7 mouse cellular contexts compared by ENCODE assay signal in the genomic region with DNA sequence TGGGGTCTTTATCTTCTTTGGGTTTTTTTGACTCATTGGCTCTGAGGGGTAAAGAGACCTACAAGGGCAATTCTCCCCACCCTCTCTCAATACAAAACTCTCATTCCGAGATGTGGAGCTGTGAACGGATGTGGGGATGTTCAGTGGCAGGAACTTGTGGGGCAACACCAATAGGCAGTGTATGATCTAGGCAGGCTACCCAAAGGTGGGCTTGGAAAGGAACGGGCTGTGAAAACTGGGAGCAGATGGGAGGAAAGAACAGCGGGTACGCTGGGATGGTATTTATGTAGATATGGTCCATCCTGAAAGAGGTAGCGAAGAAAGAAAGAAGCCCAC. TPM values are rescaled to one million over a fixed set of nuclear protein-coding genes. Genes with fewer than 3 reads are reported as not detected.
DNase-seq lines count a peak whose midpoint lies in the region; ATAC-seq and TF ChIP-seq lines count a peak whose summit lies in the region.

No protein-coding gene starts in this region.

- intact Hi-C loops in left cerebral cortex, postnatal 4 days (cut with DNase I) = no loop called here

- H3K9me3 ChIP-seq in lung, postnatal 0 days (ENCODE audit: low read length) = no peaks in the 10 kb centered on the region
- H3K9me3 ChIP-seq in forebrain, embryonic 16.5 days (ENCODE audit: control insufficient read depth, low read length) = no peaks in the 10 kb centered on the region
- H3K9me3 ChIP-seq in liver, embryonic 13.5 days (replicated peaks) = no peaks in the 10 kb centered on the region

- WGBS in lung, postnatal 0 days = 7% methylated on average over 6 of the region's 6 CpGs
- WGBS in forebrain, embryonic 16.5 days = 8% methylated on average over 6 of the region's 6 CpGs
- 12% methylated on average over 6 of the region's 6 CpGs for WGBS in liver, embryonic 13.5 days (ENCODE audit: insufficient replicate concordance)

- H3K4me1 ChIP-seq in lung, postnatal 0 days (ENCODE audit: insufficient read depth, low read depth, low read length) = peaks cover 11% of the 10 kb centered on the region; the same call in 1 of the 2 replicates
- H3K4me1 ChIP-seq in forebrain, embryonic 16.5 days (replicated peaks; ENCODE audit: control insufficient read depth, insufficient read depth, low read length) = peaks cover 20% of the 10 kb centered on the region
- peaks cover 12% of the 10 kb centered on the region for H3K4me1 ChIP-seq in liver, embryonic 13.5 days (replicated peaks)

- H3K27ac ChIP-seq in lung, postnatal 0 days (ENCODE audit: low read length) = no peak overlapping the region
- peak overlapping the region; percentile 67 for H3K27ac ChIP-seq in forebrain, embryonic 16.5 days (ENCODE audit: low read length)
- no peak overlapping the region for H3K27ac ChIP-seq in liver, embryonic 13.5 days

- peak overlapping the region; percentile 51; the same call in 1 of the 2 replicates for H3K4me3 ChIP-seq in lung, postnatal 0 days (ENCODE audit: low read depth, low read length)
- peak overlapping the region; percentile 77 for H3K4me3 ChIP-seq in forebrain, embryonic 16.5 days (replicated peaks; ENCODE audit: low read length)
- H3K4me3 ChIP-seq in liver, embryonic 13.5 days (replicated peaks) = peak overlapping the region; percentile 54

- no peak for DNase-seq in lung, postnatal 0 days (ENCODE audit: low spot score)
- DNase-seq in lung, postnatal 14 days = no peak
- DNase-seq in liver, embryonic 13.5 days = no peak
- DNase-seq in spleen, postnatal 14 days (ENCODE audit: low spot score in 2 of 2) = no peak
- DNase-seq in c-Kit-positive CD71-positive TER-119-positive erythroid progenitor cells, embryonic 14.5 days (ENCODE audit: low spot score) = no peak
- DNase-seq in left cerebral cortex, postnatal 4 days = no peak

- ATAC-seq in lung, postnatal 0 days = no peak
- ATAC-seq in forebrain, embryonic 16.5 days = no peak
- no peak for ATAC-seq in liver, embryonic 13.5 days (ENCODE audit: low read depth)

- no peak for TF ChIP-seq CTCF in lung, postnatal 0 days (IDR thresholded peaks at IDR 0.05)

- H3K4me2 ChIP-seq in lung, postnatal 0 days (replicated peaks; ENCODE audit: low read depth, low read length) = peak overlapping the region; percentile 99
- peak overlapping the region; percentile 98 for H3K4me2 ChIP-seq in forebrain, embryonic 16.5 days (ENCODE audit: low read length)
- H3K4me2 ChIP-seq in liver, embryonic 13.5 days = peak overlapping the region; percentile 73

- no peak for TF ChIP-seq EP300 in lung, postnatal 0 days (IDR thresholded peaks at IDR 0.05)

- H3K36me3 ChIP-seq in lung, postnatal 0 days (ENCODE audit: insufficient read depth, low read length) = no peaks in the 10 kb centered on the region
- no peaks in the 10 kb centered on the region for H3K36me3 ChIP-seq in forebrain, embryonic 16.5 days (ENCODE audit: control insufficient read depth, insufficient read depth)
- no peaks in the 10 kb centered on the region for H3K36me3 ChIP-seq in liver, embryonic 13.5 days

- H3K27me3 ChIP-seq in lung, postnatal 0 days (replicated peaks; ENCODE audit: insufficient read depth, low read length) = peaks cover 31% of the 10 kb centered on the region
- H3K27me3 ChIP-seq in forebrain, embryonic 16.5 days (replicated peaks; ENCODE audit: control insufficient read depth, insufficient read depth, low read length) = peaks cover 30% of the 10 kb centered on the region
- H3K27me3 ChIP-seq in liver, embryonic 13.5 days = peaks cover 83% of the 10 kb centered on the region

- no peak overlapping the region for H3K9ac ChIP-seq in lung, postnatal 0 days (replicated peaks; ENCODE audit: low read depth)
- H3K9ac ChIP-seq in forebrain, embryonic 16.5 days (replicated peaks; ENCODE audit: low read depth, low read length) = peak overlapping the region; percentile 76
- no peak overlapping the region for H3K9ac ChIP-seq in liver, embryonic 13.5 days

RNA-seq across cellular contexts. Expression of gene Dlk2, which starts 0.2 kb away (rescaled TPM):
- 1.3 TPM in 2 replicates for polyA plus RNA-seq in lung, postnatal 0 days (2015; fragmentation: Nextera tagmentation; extraction: Ambion mirVana)
- polyA plus RNA-seq in forebrain, embryonic 16.5 days (2015; fragmentation: Nextera tagmentation; extraction: Ambion mirVana) = 8.6 and 13.0 TPM in 2 replicates
- 0.09 TPM in 1 of 2 replicates, not detected in the other for polyA plus RNA-seq in liver, embryonic 13.5 days (2015; fragmentation: Nextera tagmentation; extraction: Ambion mirVana)
- 10 to 100 TPM; 54.6 to 63.8 TPM for total RNA-seq in left cerebral cortex, postnatal 4 days (2021)

RNA-seq across cellular contexts. Expression of gene Tjap1, which starts 14.2 kb away (rescaled TPM):
- 21.0 and 22.8 TPM in 2 replicates for polyA plus RNA-seq in lung, postnatal 0 days (2015; fragmentation: Nextera tagmentation; extraction: Ambion mirVana)
- polyA plus RNA-seq in forebrain, embryonic 16.5 days (2015; fragmentation: Nextera tagmentation; extraction: Ambion mirVana) = 31.4 and 35.5 TPM in 2 replicates
- 11.2 and 12.1 TPM in 2 replicates for polyA plus RNA-seq in liver, embryonic 13.5 days (2015; fragmentation: Nextera tagmentation; extraction: Ambion mirVana)
- 10 to 100 TPM; 35.5 to 44.3 TPM for total RNA-seq in left cerebral cortex, postnatal 4 days (2021)

RNA-seq across cellular contexts. Expression of gene Abcc10, which starts 31.2 kb away (rescaled TPM):
- 3.4 and 3.8 TPM in 2 replicates for polyA plus RNA-seq in lung, postnatal 0 days (2015; fragmentation: Nextera tagmentation; extraction: Ambion mirVana)
- 7.2 and 8.1 TPM in 2 replicates for polyA plus RNA-seq in forebrain, embryonic 16.5 days (2015; fragmentation: Nextera tagmentation; extraction: Ambion mirVana)
- 1.6 and 1.7 TPM in 2 replicates for polyA plus RNA-seq in liver, embryonic 13.5 days (2015; fragmentation: Nextera tagmentation; extraction: Ambion mirVana)
- total RNA-seq in left cerebral cortex, postnatal 4 days (2021) = 1 to 10 TPM; 9.7 to 9.9 TPM

RNA-seq across cellular contexts. Expression of gene Lrrc73, which starts 43.7 kb away (rescaled TPM):
- 3.7 and 5.2 TPM in 2 replicates for polyA plus RNA-seq in lung, postnatal 0 days (2015; fragmentation: Nextera tagmentation; extraction: Ambion mirVana)
- 9.6 and 12.6 TPM in 2 replicates for polyA plus RNA-seq in forebrain, embryonic 16.5 days (2015; fragmentation: Nextera tagmentation; extraction: Ambion mirVana)
- 0.06 and 0.10 TPM in 2 replicates for polyA plus RNA-seq in liver, embryonic 13.5 days (2015; fragmentation: Nextera tagmentation; extraction: Ambion mirVana)
- total RNA-seq in left cerebral cortex, postnatal 4 days (2021) = 10 to 100 TPM; 84.5 to 94.1 TPM

RNA-seq across cellular contexts. Expression of gene Yipf3, which starts 49.1 kb away (rescaled TPM):
- polyA plus RNA-seq in lung, postnatal 0 days (2015; fragmentation: Nextera tagmentation; extraction: Ambion mirVana) = 185 and 199 TPM in 2 replicates
- 88.5 and 91.6 TPM in 2 replicates for polyA plus RNA-seq in forebrain, embryonic 16.5 days (2015; fragmentation: Nextera tagmentation; extraction: Ambion mirVana)
- polyA plus RNA-seq in liver, embryonic 13.5 days (2015; fragmentation: Nextera tagmentation; extraction: Ambion mirVana) = 39.8 and 41.8 TPM in 2 replicates
- 10 to 100 TPM; 55.3 to 56.7 TPM for total RNA-seq in left cerebral cortex, postnatal 4 days (2021)
